Mouse (Mus musculus): ENCODE data around the gene Unc79. TPM values are rescaled to one million over a fixed set of nuclear protein-coding genes. Genes with fewer than 3 reads are reported as not detected.

Gene Unc79
- polyA plus RNA-seq, 1 experiment from 2014 or later: 2.1 TPM

- H3K4me3 ChIP-seq (ENCODE audit: low read depth, low read length): no peak overlapping the region
- H3K4me1 ChIP-seq (replicated peaks; ENCODE audit: control insufficient read depth, insufficient read depth, low read length): no peaks in the 10 kb centered on the region
- peaks cover 11% of the 10 kb centered on the region; the same call in 1 of the 2 replicates for H3K27me3 ChIP-seq (ENCODE audit: control insufficient read depth, insufficient read depth, low read length)
- no peak overlapping the region for H3K27ac ChIP-seq (ENCODE audit: low read depth, low read length)
- no peaks in the 10 kb centered on the region for H3K9me3 ChIP-seq (ENCODE audit: control insufficient read depth, low read length)
- H3K36me3 ChIP-seq (ENCODE audit: control insufficient read depth, insufficient read depth, low read length): no peaks in the 10 kb centered on the region
- H3K9ac ChIP-seq (ENCODE audit: low read length): no peak overlapping the region
- H3K4me2 ChIP-seq (ENCODE audit: low read depth, low read length, severe bottlenecking): no peak overlapping the region
- ATAC-seq (replicated peaks; ENCODE audit: low FRiP score): no peak
- DNase-seq (ENCODE audit: low spot score): no peak
- 29% methylated on average over 10 of the region's 10 CpGs for WGBS
Observed at GRCm38 (mm10) chr12:102947826-102948225, 833 bp upstream of the Unc79 start.

- Histone ChIP-seq H3K9ac (ENCODE audit: low read length) (peak overlapping the region; percentile 35), H3K4me1 (replicated peaks; ENCODE audit: control insufficient read depth, insufficient read depth, low read length) (no peaks in the 10 kb centered on the region), H3K36me3 (ENCODE audit: control insufficient read depth, insufficient read depth, low read length) (no peaks in the 10 kb centered on the region), H3K27me3 (ENCODE audit: control insufficient read depth, insufficient read depth, low read length) (peaks cover 11% of the 10 kb centered on the region; the same call in 1 of the 2 replicates), H3K9me3 (ENCODE audit: control insufficient read depth, low read length) (no peaks in the 10 kb centered on the region), H3K4me3 (ENCODE audit: low read depth, low read length) (peak overlapping the region; percentile 58), H3K27ac (ENCODE audit: low read depth, low read length) (peak overlapping the region; percentile 75), H3K4me2 (ENCODE audit: low read depth, low read length, severe bottlenecking) (peak overlapping the region; percentile 73)
- DNase-seq (ENCODE audit: low spot score): peak; percentile 88
- WGBS: under 1% methylated on average over 41 of the region's 42 CpGs
- ATAC-seq (replicated peaks; ENCODE audit: low FRiP score): peak; percentile 87
Observed at GRCm38 (mm10) chr12:102949395-102950208, 943 bp downstream of the Unc79 start.

GRCm38 (mm10) chr12:102960051-102960775 is 11.6 kb downstream of the Unc79 start:
- Histone ChIP-seq H3K9ac (ENCODE audit: low read length) (no peak overlapping the region), H3K36me3 (ENCODE audit: control insufficient read depth, insufficient read depth, low read length) (no peaks in the 10 kb centered on the region), H3K27ac (ENCODE audit: low read depth, low read length) (no peak overlapping the region), H3K4me1 (replicated peaks; ENCODE audit: control insufficient read depth, insufficient read depth, low read length) (no peaks in the 10 kb centered on the region), H3K4me2 (ENCODE audit: low read depth, low read length, severe bottlenecking) (no peak overlapping the region), H3K4me3 (ENCODE audit: low read depth, low read length) (no peak overlapping the region), H3K9me3 (ENCODE audit: control insufficient read depth, low read length) (no peaks in the 10 kb centered on the region), H3K27me3 (ENCODE audit: control insufficient read depth, insufficient read depth, low read length) (no peaks in the 10 kb centered on the region)
- WGBS: 90% methylated on average over 7 of the region's 7 CpGs
- no peak for ATAC-seq (replicated peaks; ENCODE audit: low FRiP score)
- DNase-seq (ENCODE audit: low spot score): no peak

GRCm38 (mm10) chr12:102961066-102961465 is 12.4 kb downstream of the Unc79 start:
- H3K4me2 ChIP-seq (ENCODE audit: low read depth, low read length, severe bottlenecking): no peak overlapping the region
- no peak overlapping the region for H3K27ac ChIP-seq (ENCODE audit: low read depth, low read length)
- H3K9me3 ChIP-seq (ENCODE audit: control insufficient read depth, low read length): no peaks in the 10 kb centered on the region
- H3K4me1 ChIP-seq (replicated peaks; ENCODE audit: control insufficient read depth, insufficient read depth, low read length): no peaks in the 10 kb centered on the region
- ATAC-seq (replicated peaks; ENCODE audit: low FRiP score) (no peak), DNase-seq (ENCODE audit: low spot score) (no peak)
- 68% methylated on average over 3 of the region's 3 CpGs for WGBS
- H3K9ac ChIP-seq (ENCODE audit: low read length): no peak overlapping the region
- no peak overlapping the region for H3K4me3 ChIP-seq (ENCODE audit: low read depth, low read length)
- H3K27me3 ChIP-seq (ENCODE audit: control insufficient read depth, insufficient read depth, low read length): no peaks in the 10 kb centered on the region
- H3K36me3 ChIP-seq (ENCODE audit: control insufficient read depth, insufficient read depth, low read length): no peaks in the 10 kb centered on the region

- H3K4me2 ChIP-seq (ENCODE audit: low read depth, low read length, severe bottlenecking): no peak overlapping the region
- no peaks in the 10 kb centered on the region for H3K36me3 ChIP-seq (ENCODE audit: control insufficient read depth, insufficient read depth, low read length)
- no peak overlapping the region for H3K27ac ChIP-seq (ENCODE audit: low read depth, low read length)
- H3K4me1 ChIP-seq (replicated peaks; ENCODE audit: control insufficient read depth, insufficient read depth, low read length): no peaks in the 10 kb centered on the region
- no peaks in the 10 kb centered on the region for H3K9me3 ChIP-seq (ENCODE audit: control insufficient read depth, low read length)
- WGBS: 15% methylated on average over 3 of the region's 3 CpGs
- H3K4me3 ChIP-seq (ENCODE audit: low read depth, low read length): no peak overlapping the region
- no peak for DNase-seq (ENCODE audit: low spot score)
- no peak for ATAC-seq (replicated peaks; ENCODE audit: low FRiP score)
- H3K27me3 ChIP-seq (ENCODE audit: control insufficient read depth, insufficient read depth, low read length): no peaks in the 10 kb centered on the region
- H3K9ac ChIP-seq (ENCODE audit: low read length): no peak overlapping the region
Observed at GRCm38 (mm10) chr12:102964486-102964885, 15.8 kb downstream of the Unc79 start.

GRCm38 (mm10) chr12:102980584-102980983 is 31.9 kb downstream of the Unc79 start:
- WGBS: 53% methylated on average over 4 of the region's 4 CpGs
- ATAC-seq (replicated peaks; ENCODE audit: low FRiP score): no peak

GRCm38 (mm10) chr12:102981543-102981942 is 32.9 kb downstream of the Unc79 start:
- H3K27ac ChIP-seq (ENCODE audit: low read depth, low read length): no peak overlapping the region
- no peak overlapping the region for H3K4me2 ChIP-seq (ENCODE audit: low read depth, low read length, severe bottlenecking)
- DNase-seq (ENCODE audit: low spot score): no peak
- H3K4me3 ChIP-seq (ENCODE audit: low read depth, low read length): no peak overlapping the region
- no peaks in the 10 kb centered on the region for H3K4me1 ChIP-seq (replicated peaks; ENCODE audit: control insufficient read depth, insufficient read depth, low read length)
- H3K9ac ChIP-seq (ENCODE audit: low read length): no peak overlapping the region
- WGBS: 93% methylated on average over 3 of the region's 3 CpGs
- no peaks in the 10 kb centered on the region for H3K9me3 ChIP-seq (ENCODE audit: control insufficient read depth, low read length)
- no peaks in the 10 kb centered on the region for H3K36me3 ChIP-seq (ENCODE audit: control insufficient read depth, insufficient read depth, low read length)
- no peak for ATAC-seq (replicated peaks; ENCODE audit: low FRiP score)
- no peaks in the 10 kb centered on the region for H3K27me3 ChIP-seq (ENCODE audit: control insufficient read depth, insufficient read depth, low read length)

More at GRCm38 (mm10) chr12:102980584-102980983, 31.9 kb downstream of the Unc79 start:
- H3K4me1 ChIP-seq (replicated peaks; ENCODE audit: control insufficient read depth, insufficient read depth, low read length): no peaks in the 10 kb centered on the region
- no peak overlapping the region for H3K4me3 ChIP-seq (ENCODE audit: low read depth, low read length)
- DNase-seq (ENCODE audit: low spot score): no peak
- H3K27ac ChIP-seq (ENCODE audit: low read depth, low read length): no peak overlapping the region
- H3K4me2 ChIP-seq (ENCODE audit: low read depth, low read length, severe bottlenecking): no peak overlapping the region
- no peak overlapping the region for H3K9ac ChIP-seq (ENCODE audit: low read length)
- H3K9me3 ChIP-seq (ENCODE audit: control insufficient read depth, low read length): no peaks in the 10 kb centered on the region
- H3K27me3 ChIP-seq (ENCODE audit: control insufficient read depth, insufficient read depth, low read length): no peaks in the 10 kb centered on the region
- no peaks in the 10 kb centered on the region for H3K36me3 ChIP-seq (ENCODE audit: control insufficient read depth, insufficient read depth, low read length)

- DNase-seq (ENCODE audit: low spot score) (no peak), ATAC-seq (replicated peaks; ENCODE audit: low FRiP score) (no peak)
- Histone ChIP-seq H3K27me3 (ENCODE audit: control insufficient read depth, insufficient read depth, low read length) (no peaks in the 10 kb centered on the region), H3K4me3 (ENCODE audit: low read depth, low read length) (no peak overlapping the region), H3K4me2 (ENCODE audit: low read depth, low read length, severe bottlenecking) (no peak overlapping the region), H3K9me3 (ENCODE audit: control insufficient read depth, low read length) (no peaks in the 10 kb centered on the region), H3K27ac (ENCODE audit: low read depth, low read length) (no peak overlapping the region), H3K9ac (ENCODE audit: low read length) (no peak overlapping the region), H3K4me1 (replicated peaks; ENCODE audit: control insufficient read depth, insufficient read depth, low read length) (no peaks in the 10 kb centered on the region), H3K36me3 (ENCODE audit: control insufficient read depth, insufficient read depth, low read length) (no peaks in the 10 kb centered on the region)
Observed at GRCm38 (mm10) chr12:102985401-102985800, 36.7 kb downstream of the Unc79 start.
